In genomic region chr10:93700589-93701363, GRCm38 (mm10) we compare ENCODE assay signal across 9 mouse cellular contexts.
DNase-seq lines count a peak whose midpoint lies in the region; ATAC-seq lines count a peak whose summit lies in the region.
"Had no signal": no experiment of that assay in that cellular context is flagged by ENCODE, and none has a peak within 500 bp of the region (broad histone marks: within the 10 kb centered on the region; RNA-seq: fewer than 3 reads in every experiment).

No protein-coding gene starts in this region.

- no peaks in the 10 kb centered on the region for H3K36me3 ChIP-seq in heart, embryonic 12.5 days
- H3K36me3 ChIP-seq in forebrain, embryonic 16.5 days (ENCODE audit: control insufficient read depth, insufficient read depth) = no peaks in the 10 kb centered on the region

- no peaks in the 10 kb centered on the region for H3K9me3 ChIP-seq in heart, embryonic 12.5 days (replicated peaks)
- H3K9me3 ChIP-seq in forebrain, embryonic 16.5 days (ENCODE audit: control insufficient read depth, low read length) = no peaks in the 10 kb centered on the region

- DNase-seq in heart, postnatal 4 days = no peak
- peak; percentile 46 for DNase-seq in CD4-positive, CD25-positive, alpha-beta regulatory T cell, adult 2 months (ENCODE audit: low read depth, low spot score)
- DNase-seq in adrenal gland, postnatal 14 days = no peak
- no peak for DNase-seq in embryo, embryonic 11 days
- DNase-seq in adrenal gland, postnatal 4 days (ENCODE audit: low spot score in 2 of 2) = no peak
- DNase-seq: B cell, adult 2 months had no signal

- 64% methylated on average over 21 of the region's 21 CpGs for WGBS in heart, embryonic 12.5 days
- 35% methylated on average over 21 of the region's 21 CpGs for WGBS in forebrain, embryonic 16.5 days

- H3K27me3 ChIP-seq in heart, embryonic 12.5 days (replicated peaks) = no peaks in the 10 kb centered on the region
- H3K27me3 ChIP-seq in forebrain, embryonic 16.5 days (replicated peaks; ENCODE audit: control insufficient read depth, insufficient read depth, low read length) = no peaks in the 10 kb centered on the region

- H3K4me1 ChIP-seq in heart, embryonic 12.5 days (replicated peaks) = no peaks in the 10 kb centered on the region
- H3K4me1 ChIP-seq in forebrain, embryonic 16.5 days (replicated peaks; ENCODE audit: control insufficient read depth, insufficient read depth, low read length) = peaks cover 17% of the 10 kb centered on the region

- H3K4me3 ChIP-seq in heart, embryonic 12.5 days = no peak overlapping the region
- peak overlapping the region; percentile 36 for H3K4me3 ChIP-seq in forebrain, embryonic 16.5 days (replicated peaks; ENCODE audit: low read length)

- no peak for ATAC-seq in heart, embryonic 12.5 days (ENCODE audit: insufficient number of reproducible peaks, low FRiP score)
- peak; percentile 83 for ATAC-seq in forebrain, embryonic 16.5 days
- 0 out of 2 replicates have a peak, but pooled peaks have one; percentile 27 for ATAC-seq in megakaryocyte, adult 5-6 weeks (ENCODE audit: poor library complexity, severe bottlenecking)

- H3K27ac ChIP-seq in heart, embryonic 12.5 days (ENCODE audit: poor library complexity, severe bottlenecking) = no peak overlapping the region
- H3K27ac ChIP-seq in forebrain, embryonic 16.5 days (ENCODE audit: low read length) = peak overlapping the region; percentile 70

- H3K4me2 ChIP-seq in heart, embryonic 12.5 days = peak overlapping the region; percentile 28
- H3K4me2 ChIP-seq in forebrain, embryonic 16.5 days (ENCODE audit: low read length) = peak overlapping the region; percentile 59

- no peak overlapping the region for H3K9ac ChIP-seq in heart, embryonic 12.5 days
- peak overlapping the region; percentile 35; the same call in 1 of the 2 replicates for H3K9ac ChIP-seq in forebrain, embryonic 16.5 days (replicated peaks; ENCODE audit: low read depth, low read length)
